Mouse (Mus musculus) left cerebral cortex, adult 18-20 months (tissue): ENCODE measurements at regions not wholly inside any gene's neighbourhood (a gene's known extent, or its start where the extent isn't known, plus 50 kb on each side); places are given as distances from the start of the nearest gene placed in this dataset.

Source experiments
- DNase-seq, 2 experiments: peaks; one replicate each; pipeline ENCODE4 v3.0.0; 2021 to 2022; ENCODE audit warnings: low spot score in 2 of 2, mixed read lengths in 1 of 2

- no peak for DNase-seq
Observed at GRCm38 (mm10) chr13:37149961-37150360, 99.9 kb upstream of the F13a1 start.

- no peak for DNase-seq
Observed at GRCm38 (mm10) chr13:37149066-37149781, 99.2 kb upstream of the F13a1 start.

GRCm38 (mm10) chr13:37148627-37149026, 98.6 kb upstream of the F13a1 start:
- DNase-seq = no peak

- DNase-seq = peak; percentile 10 to 19
Observed at GRCm38 (mm10) chr13:37147790-37148189, 97.7 kb upstream of the F13a1 start.

GRCm38 (mm10) chr13:37142812-37143211, 92.8 kb upstream of the F13a1 start:
- no peak for DNase-seq

GRCm38 (mm10) chr13:37135115-37135514, 85.1 kb upstream of the F13a1 start:
- peak in 1 of 2 experiments; percentile 18 for DNase-seq

GRCm38 (mm10) chr13:37134518-37134917, 84.5 kb upstream of the F13a1 start:
- DNase-seq = no peak

GRCm38 (mm10) chr13:37130637-37131036, 80.6 kb upstream of the F13a1 start:
- peak; percentile 20 to 44 for DNase-seq

- DNase-seq = no peak
Observed at GRCm38 (mm10) chr13:37121602-37122001, 71.6 kb upstream of the F13a1 start.

GRCm38 (mm10) chr13:37120219-37120618, 70.2 kb upstream of the F13a1 start:
- no peak for DNase-seq

GRCm38 (mm10) chr13:37114324-37114723, 64.3 kb upstream of the F13a1 start:
- no peak for DNase-seq

- DNase-seq = no peak
Observed at GRCm38 (mm10) chr13:37111747-37112146, 61.7 kb upstream of the F13a1 start.

GRCm38 (mm10) chr13:37107721-37108120, 57.7 kb upstream of the F13a1 start:
- no peak for DNase-seq

- DNase-seq = no peak
Observed at GRCm38 (mm10) chr13:37106009-37106408, 56.0 kb upstream of the F13a1 start.

GRCm38 (mm10) chr13:37104410-37105294, 54.6 kb upstream of the F13a1 start:
- no peak for DNase-seq

GRCm38 (mm10) chr13:37103741-37104296, 53.8 kb upstream of the F13a1 start:
- DNase-seq = peak in 1 of 2 experiments; percentile 13

GRCm38 (mm10) chr13:37101755-37102154, 51.7 kb upstream of the F13a1 start:
- no peak for DNase-seq
